Mouse (Mus musculus): ENCODE measurements at regions not wholly inside any gene's neighbourhood (a gene's known extent, or its start where the extent isn't known, plus 50 kb on each side); places are given as distances from the start of the nearest gene placed in this dataset.

DNA sequence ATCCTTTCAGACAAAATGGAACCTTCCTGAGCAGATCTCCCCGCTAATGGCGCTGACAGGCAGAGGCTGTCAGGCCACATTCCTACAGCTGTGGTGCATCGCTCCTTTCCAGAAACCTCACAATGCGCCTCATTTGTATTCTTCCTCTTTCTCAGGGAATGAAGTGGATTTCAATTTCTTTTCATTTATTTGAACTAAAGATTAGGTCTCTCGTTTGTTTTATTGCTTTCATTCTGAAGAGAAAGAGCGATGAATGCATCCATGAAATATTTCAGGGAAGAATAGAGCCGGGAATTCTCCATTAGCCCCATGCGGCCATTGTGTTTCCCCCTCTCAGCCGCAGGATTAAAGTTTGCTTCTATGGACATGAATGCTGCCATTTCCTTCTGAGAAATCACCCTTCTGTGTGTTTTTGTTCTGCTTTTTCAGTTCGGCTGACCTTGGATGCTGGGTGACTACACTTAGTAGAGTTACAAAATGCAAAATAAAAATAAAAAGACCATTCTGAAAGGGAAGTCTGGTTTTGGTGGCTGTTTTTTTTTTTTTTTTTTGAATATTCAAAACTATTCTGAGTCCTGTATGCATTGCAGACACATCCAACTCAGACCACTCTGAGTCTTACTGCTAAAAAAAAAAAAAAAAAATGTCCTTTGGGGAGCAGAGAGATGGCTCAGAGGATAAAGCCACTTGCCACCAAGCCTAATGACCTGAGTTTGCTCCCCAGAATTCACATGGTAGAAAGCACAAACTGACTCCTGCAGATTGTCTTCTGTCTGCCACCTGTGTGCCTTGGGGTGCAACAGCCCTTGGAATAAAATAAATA, 213.7 kb downstream of the Irs2 start:
- DNase-seq: no peak
- intact Hi-C loops (cut with DNase I; ENCODE audit: low total_unique reads): no loop called here

DNA sequence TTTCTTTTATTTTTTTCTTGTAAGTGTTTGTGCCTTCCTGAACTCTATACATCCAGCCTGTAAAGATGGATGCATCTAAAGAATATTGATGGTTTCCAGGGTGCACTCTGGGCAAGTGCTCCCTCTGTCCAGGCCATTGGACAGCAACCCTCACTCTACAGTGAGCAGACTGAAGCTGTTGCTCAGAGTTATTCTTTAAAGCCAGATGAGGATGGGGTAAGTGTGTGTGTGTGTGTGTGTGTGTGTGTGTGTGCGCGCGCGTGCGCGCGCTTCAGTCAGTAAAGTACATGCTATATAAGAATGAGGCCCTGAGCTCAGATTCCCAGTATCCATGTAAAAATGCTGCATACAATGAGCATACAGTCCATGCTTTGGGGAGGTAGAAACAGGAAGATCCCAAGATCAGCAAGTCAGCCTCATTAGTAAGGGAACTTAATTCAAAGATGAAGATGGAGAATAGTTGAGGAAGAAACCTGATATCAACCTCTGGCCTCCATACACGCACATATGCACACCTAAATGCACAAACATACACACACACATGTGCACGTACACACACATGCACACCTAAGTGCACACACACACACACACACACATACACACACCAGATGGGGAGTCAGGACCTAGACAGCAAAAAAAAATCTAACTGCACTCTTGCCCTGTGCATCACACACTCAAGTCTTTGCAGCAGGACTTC, 214.4 kb downstream of the Irs2 start:
- intact Hi-C loops (cut with DNase I; ENCODE audit: low total_unique reads): no loop called here
- DNase-seq: no peak

DNA sequence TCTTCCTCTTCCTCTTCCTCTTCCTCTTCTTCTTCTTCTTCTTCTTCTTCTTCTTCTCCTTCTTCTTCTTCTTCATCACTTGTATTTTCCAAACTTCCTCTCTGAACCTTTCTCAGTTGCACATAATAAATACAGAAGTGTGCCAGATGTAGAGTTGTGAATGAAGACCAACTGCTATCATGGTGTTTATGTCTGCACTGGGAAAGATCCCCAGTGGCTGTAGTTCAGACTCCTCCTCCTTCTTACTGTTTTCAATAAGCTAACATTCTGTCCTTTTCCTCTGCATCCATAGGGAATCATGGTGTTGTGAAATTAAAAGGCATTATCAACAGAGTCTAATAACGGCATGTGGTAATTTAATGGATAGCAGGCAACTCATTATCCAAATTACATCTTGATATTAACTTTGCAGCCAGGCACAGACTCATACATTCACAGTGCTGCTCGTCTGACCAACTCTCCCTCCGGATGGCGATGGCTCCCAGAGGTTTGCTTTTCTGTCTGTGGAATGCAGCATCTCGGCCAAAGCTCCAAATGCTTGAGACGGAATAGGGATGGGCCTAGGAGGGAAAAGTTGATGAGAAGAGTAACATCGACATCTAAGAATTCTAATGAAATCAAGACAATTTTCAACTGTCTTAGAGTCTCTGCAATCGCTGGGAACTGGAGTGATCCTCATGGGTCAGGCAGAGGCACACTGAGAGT, 219.6 kb downstream of the Irs2 start:
- peak; percentile 11 for DNase-seq

DNA sequence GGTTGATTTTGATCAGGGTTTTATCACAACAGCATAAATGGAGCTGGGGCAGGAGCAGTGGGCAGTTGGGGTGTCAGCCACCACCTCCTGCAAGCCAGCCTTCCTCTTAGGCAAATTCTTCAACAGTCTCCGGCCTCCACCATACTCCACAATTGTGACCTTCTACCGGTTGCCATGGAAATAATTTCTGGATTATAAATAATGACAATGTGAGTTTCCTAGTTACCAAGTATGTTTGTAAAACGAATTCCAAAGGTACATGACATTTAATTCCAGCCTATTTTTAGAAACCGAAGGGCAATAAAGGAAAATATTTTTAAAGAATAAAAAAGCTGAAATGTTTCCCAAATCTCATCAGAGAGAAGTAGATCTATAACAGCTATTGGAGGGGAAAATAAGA, 222.5 kb downstream of the Irs2 start:
- DNase-seq: no peak
- intact Hi-C loops (cut with DNase I; ENCODE audit: low total_unique reads): no loop called here

More for the DNA sequence above, 219.6 kb downstream of the Irs2 start:
- intact Hi-C loops (cut with DNase I; ENCODE audit: low total_unique reads): no loop called here

DNA sequence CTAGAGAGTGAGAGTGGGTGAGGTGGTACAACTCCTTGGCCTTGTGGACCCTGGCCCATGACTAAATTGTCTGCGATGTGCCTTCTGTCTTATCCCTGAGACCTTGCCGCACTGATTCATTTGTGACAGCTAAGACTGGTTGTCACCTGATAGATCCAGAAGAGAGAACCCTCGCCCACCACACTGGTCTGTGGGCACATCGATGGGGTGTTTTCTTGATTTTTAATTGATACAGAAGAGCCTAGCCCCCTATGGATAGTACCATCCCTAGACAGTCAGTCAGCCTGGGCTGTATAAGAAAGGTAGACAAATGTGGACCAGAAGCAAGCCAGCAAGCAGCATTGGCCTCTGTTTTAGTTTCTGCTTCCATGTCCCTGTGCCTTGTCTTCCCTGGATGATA, 222.9 kb downstream of the Irs2 start:
- no peak for DNase-seq
- intact Hi-C loops (cut with DNase I; ENCODE audit: low total_unique reads): no loop called here

DNA sequence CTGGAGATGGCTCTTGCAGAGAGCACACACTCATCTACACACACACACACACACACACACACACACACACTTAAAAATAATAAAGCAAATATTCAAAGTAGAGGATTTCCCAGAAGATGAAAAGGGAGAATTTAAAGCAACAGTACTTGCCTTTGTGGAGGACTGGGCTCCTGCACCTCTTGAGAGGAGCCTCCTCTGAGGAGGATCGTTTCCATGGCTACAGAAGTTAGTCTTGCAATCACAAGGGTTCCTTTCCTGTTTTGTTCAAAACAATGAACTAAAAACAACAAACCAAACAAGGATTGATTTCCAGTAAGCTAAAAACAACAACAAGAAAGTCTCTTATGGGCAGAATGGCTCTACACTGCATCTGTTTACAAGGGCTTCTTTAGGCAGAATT, 223.8 kb downstream of the Irs2 start:
- no peak for DNase-seq
- intact Hi-C loops (cut with DNase I; ENCODE audit: low total_unique reads): no loop called here

DNA sequence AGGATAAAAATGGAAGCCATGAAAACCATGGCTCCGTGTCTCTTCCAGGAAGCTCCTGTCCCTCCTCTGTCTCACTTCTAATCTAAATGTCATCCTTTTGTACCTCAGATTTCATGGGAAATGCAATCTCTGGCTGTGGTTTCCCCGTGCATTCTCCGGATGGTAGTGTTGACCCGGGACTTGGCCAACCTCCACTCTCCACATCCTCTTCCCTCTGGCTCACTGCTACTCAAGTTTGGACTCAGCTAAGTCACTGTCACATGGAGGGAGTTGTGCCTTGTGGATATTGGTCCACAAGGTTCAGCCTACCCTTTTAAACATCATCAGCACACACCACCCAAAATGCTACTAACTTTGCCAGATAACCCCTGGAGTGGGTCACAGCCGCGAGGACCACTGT, 226.4 kb downstream of the Irs2 start:
- intact Hi-C loops (cut with DNase I; ENCODE audit: low total_unique reads): no loop called here
- DNase-seq: no peak

DNA sequence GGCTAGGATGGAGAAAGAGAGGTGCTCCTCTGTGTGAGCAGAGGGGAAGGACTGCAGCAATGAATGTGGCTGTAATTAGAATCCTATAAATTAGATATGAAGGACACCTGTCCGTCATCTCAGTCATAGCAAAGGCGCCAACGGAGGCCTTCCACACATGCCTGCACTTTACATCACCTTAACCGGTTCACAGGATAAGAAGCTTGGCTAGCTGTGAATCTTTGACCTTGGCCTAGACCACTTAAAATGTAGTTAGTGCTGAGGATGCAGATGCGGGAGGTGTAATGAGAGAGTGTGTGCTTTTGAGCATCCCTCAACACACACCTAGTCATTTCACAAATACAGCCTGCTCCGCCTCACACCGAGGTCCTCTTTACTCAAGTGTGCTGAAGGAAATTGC, 228.6 kb downstream of the Irs2 start:
- DNase-seq: no peak
- intact Hi-C loops (cut with DNase I; ENCODE audit: low total_unique reads): no loop called here

DNA sequence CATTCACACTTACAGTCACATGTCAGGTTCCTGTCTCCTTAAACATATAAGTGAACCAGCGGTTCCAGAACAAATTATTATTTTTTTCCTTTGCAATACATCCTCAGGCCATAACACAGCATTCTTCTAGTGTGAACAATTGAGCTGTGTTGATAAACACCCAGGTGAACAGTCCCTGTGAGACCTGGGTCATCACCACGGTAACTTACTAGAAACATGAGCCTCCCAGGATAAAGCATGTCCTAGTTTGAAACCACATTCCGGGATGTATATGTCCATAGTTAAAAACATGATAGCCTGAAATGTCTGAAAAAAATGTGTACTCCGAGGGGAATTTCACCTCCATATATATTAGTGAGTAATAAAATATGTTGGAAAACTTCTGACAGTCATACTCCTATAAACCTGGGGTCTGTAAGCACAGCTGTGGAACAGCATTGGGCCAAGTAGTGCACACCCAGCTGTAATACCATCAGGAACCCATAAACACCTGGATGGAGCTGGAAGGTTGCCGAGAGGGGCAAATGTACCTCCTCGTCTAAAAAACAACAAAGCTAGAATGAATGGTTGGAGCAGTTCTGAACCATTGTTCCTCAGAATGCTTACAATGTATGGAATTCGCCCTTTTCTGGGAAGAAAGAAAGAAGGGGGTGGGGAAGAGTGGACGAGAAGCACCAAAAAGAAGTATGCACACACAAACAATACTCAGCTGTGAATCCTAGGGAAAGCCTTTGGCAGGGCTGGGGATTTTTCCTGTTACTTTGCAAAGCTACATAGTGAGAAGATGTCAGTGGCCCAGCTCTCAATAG, 232.9 kb downstream of the Irs2 start:
- intact Hi-C loops (cut with DNase I; ENCODE audit: low total_unique reads): no loop called here
- no peak for DNase-seq

DNA sequence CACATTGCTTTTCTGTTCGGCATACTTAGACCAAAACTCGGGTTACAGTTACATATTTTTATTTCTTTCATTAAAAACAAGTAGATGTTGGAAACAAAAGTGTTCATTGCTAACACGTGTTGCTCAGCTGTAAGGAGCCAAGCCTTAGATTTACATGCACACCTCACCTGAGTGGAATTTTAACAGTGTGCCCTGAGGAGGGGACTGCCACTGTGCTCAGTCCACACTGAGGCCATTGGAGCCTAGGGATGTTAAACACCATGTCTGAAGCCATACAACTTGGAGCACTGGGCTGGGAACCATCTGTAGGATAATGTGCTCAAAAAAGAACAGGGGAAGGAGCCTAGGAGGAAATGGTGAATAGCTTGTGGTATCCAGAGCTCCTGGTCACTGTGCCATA, 233.5 kb downstream of the Irs2 start:
- intact Hi-C loops (cut with DNase I; ENCODE audit: low total_unique reads): no loop called here

DNA sequence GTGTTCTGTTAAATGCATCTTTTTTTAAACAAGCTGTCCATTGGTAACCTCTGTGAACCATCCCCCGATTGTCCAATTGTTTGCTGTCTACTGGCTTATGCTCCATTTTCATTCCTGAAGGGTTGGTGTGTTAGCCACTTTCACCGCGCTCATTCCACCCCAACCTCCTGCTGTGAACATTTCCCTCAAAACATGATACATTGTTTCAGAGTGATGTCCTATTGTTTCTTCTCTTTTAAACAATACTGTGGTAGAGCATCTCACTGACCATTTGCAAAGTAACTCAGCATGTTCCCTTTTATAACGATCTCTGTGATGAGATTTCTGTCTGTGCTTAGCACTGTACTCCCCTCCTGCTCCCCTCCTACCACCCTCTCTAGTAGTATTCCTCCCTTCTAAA, 240.1 kb downstream of the Irs2 start:
- no peak for DNase-seq
- intact Hi-C loops (cut with DNase I; ENCODE audit: low total_unique reads): no loop called here

More for the DNA sequence above, 233.5 kb downstream of the Irs2 start:
- DNase-seq: no peak

DNA sequence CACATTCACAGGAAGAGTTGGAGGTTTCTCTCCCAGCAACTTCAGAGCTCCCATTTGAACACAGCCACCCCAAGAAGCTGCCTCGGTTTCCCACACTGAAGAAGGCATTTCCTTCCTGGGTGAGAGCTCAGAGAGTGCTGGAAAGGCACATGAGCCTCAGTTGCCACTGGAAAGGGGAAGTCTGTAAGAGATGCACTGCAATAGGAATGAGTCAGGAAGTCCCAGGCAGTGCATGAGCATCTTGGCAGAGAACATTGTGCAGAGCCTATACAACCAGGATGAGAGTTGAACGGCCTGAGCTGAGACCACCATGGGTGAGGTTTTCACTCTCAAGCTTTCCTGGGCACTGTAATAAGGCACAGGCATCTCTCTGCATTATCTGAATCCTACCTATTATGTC, 244.4 kb downstream of the Irs2 start:
- intact Hi-C loops (cut with DNase I; ENCODE audit: low total_unique reads): no loop called here
- no peak for DNase-seq

DNA sequence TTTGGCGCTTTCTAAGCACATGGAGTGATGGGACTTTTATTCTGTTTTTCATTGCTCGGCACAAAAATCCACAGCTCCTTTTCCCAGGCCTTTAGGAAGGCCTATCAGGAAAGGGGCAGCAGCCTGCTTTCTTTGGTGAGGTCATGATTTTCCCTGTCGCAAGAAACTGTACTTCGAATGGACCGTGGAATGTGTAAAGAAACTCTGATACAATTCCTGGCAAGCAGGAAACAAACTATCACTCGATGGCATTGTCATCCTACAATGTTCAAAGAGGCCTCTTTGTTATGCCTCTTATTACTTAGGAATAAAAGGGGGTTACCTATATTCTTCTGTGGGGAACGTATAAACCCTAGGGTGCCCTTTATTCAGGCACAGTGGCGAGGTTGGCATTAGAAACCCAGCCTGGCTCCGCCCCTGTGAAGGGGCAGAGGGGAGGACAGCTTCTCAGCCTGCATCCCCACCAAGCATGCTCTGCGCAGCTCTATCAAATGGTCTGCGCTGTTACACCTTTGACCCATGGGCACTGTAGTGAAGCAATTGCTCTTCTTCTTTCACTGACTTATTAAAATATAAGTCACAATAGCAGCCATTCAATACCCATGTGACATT, 246.5 kb downstream of the Irs2 start:
- intact Hi-C loops (cut with DNase I; ENCODE audit: low total_unique reads): no loop called here
- DNase-seq: no peak

DNA sequence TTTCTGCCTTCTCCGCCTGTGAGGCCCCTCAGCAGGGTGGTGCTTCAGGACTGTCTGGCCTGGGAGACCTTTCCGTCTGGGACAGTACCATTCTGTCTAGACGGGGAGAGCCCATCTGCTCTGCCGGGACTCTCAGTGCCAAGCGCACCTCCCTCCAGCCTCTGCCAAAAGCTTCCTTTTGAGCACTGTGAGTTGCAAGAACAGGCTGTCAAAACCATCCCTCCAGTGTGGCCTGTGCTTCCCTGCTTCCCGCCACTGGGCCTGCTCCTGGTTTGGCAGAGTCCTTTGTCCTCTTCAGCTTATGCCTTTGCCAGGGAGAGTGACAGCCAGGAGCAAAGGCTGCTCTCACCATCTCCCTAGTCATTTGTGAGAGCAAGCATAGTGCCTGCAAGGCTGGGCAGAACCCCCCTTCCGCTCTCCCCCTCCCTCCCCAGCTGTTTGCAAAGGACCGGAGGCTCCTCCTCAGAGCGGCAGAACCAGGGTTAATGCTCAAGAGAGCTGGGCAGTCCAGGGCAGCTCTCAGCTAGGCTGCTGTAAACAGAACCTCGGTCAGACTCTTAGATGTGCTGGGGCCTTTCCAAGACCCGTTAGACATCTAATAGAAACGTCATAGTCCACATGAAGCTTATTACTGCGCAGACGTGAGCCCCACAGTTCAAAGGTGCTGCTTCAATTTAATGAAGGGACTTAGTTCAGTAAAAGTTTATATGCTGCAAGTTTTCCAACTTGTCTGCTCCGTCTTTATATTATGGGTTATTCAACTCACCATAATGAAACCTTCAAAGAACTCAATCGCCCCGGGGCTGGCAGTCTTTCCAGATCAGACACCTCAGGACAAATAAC, 247.2 kb downstream of the Irs2 start:
- intact Hi-C loops (cut with DNase I; ENCODE audit: low total_unique reads): no loop called here
- DNase-seq: peak; percentile 27

DNA sequence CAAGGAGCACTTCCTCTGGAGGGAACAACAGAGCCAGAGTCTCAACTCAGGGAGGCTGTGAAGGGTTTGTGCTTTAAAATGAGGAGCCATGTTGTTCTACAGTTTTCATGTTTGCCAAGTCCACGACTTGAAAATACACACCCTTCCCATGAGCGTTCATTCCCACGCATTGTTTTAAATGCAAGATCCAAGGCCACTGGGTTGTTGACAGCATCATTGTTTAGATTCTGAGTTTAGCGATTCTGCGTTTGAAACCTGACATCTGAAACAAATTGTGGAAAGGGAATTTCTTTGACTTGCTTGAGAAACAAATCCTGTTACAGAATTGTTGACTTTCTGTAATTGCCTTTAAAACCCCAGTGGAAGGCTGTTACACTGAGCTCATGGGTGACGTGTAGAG, 248.0 kb downstream of the Irs2 start:
- intact Hi-C loops (cut with DNase I; ENCODE audit: low total_unique reads): no loop called here
- no peak for DNase-seq

DNA sequence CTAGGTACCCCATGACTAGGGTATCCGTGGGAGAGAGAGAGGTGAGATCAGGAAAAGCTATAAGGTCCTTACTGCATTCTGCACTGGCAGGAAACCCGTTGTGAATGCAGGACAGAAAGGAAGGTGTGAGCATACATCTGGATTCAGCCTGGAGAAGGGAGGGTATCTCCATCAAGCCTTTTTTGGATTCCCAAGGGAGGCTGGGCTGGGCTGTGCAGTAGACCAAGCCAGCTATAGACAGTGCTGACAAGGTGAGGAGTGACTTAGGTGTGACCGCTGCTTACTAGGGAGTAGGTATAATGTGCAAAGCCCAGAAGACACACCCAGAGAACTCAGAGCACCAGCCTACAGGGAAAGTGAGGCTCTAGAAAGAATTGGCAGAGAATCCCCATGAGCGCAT, 250.1 kb downstream of the Irs2 start:
- DNase-seq: no peak
- intact Hi-C loops (cut with DNase I; ENCODE audit: low total_unique reads): no loop called here

DNA sequence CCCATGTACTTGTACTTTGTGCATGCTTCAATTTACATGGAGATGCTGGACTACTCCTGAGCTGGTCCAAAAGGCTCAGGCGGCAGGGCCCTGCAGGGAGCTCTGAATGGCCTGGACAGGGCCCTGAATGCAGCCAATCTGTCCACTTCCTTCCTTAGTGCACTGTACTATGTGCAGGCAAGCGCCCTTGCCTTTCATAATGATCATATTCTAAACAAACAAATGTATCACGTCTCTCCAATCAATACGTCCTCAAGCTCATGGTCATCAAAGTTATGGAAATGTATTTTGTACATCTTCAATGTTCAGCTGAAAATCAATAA, 253.3 kb downstream of the Irs2 start:
- intact Hi-C loops (cut with DNase I; ENCODE audit: low total_unique reads): no loop called here
- no peak for DNase-seq

DNA sequence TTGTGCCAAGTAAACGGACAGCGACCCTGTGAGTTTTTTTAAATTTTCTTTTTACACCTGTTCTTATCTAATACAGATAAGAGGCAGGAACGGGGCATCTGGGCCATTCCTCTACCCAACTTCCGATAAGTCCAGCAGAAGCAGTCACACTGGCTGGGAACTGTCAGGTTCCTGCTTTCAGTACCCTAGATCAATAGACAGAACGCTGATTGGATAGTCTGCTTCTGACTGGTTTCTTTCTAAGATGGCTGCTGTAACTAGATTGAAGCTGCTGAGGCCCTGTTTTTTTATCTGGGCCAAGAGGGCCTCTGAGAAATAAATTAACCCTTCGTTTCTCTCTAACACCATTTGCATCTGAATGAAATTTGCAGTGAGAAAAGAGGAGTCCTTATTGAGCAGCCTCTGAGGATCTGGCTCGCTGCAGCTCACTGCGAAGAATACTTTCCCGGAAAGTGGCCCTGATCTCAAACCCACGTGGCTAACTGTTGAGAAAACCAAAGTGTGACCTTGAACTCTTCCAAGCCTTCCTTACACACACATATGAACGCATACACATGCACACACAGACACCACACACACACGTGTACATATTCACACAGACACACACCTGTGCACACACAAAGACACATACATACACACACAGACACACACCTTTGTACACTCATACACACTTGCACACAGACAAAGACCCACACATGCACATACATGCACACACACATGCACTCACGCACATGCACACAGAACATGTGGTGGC, 253.8 kb downstream of the Irs2 start:
- intact Hi-C loops (cut with DNase I; ENCODE audit: low total_unique reads): no loop called here
- DNase-seq: no peak

Data from gastrocnemius, postnatal 14 days (tissue).